Mouse (Mus musculus) bone marrow, adult 2 months (tissue): ENCODE data around the gene Arhgap25.

Source experiments
- CTCF ChIP-seq: fragments of 200-500 bp; IDR thresholded peaks from 2 replicates; pipeline ENCODE4 v1.5.1; 2011; ENCODE audit warnings: low read length, control low read depth; ENCODE audit not compliant: control insufficient read depth, insufficient read depth
- POLR2A ChIP-seq: fragments of 200-500 bp; IDR thresholded peaks from 2 replicates; pipeline ENCODE4 v1.6.1; 2011; ENCODE audit warnings: low read depth, mild to moderate bottlenecking, control low read depth, low read length, borderline replicate concordance; ENCODE audit not compliant: control insufficient read depth

GRCm38 (mm10) chr6:87424037-87424816 is 108.8 kb downstream of the Arhgap25 start:
- TF ChIP-seq POLR2A (no peak), CTCF (no peak)
